Mouse (Mus musculus) gastrocnemius, adult 2 months (tissue): ENCODE data around the gene Gzmm. TPM values are rescaled to one million over a fixed set of nuclear protein-coding genes. Genes with fewer than 3 reads are reported as not detected.

Experiments used
- DNase-seq: peaks from one replicate; pipeline ENCODE4 v3.0.0; 2022
- H3K27ac ChIP-seq: fragments of 200-600 bp; 2 replicates; pipeline ENCODE4 v1.8.1; 2022; ENCODE audit warnings: mild to moderate bottlenecking
- H3K4me3 ChIP-seq: fragments of 200-600 bp; 2 replicates; pipeline ENCODE4 v1.8.1; 2022; ENCODE audit warnings: mild to moderate bottlenecking, moderate library complexity
- CTCF ChIP-seq: fragments of 200-600 bp; IDR thresholded peaks from 2 replicates; pipeline ENCODE4 v1.8.1; 2022; ENCODE audit warnings: antibody characterized with exemption, mild to moderate bottlenecking, moderate library complexity
- intact Hi-C: fragments of 180-260 bp; cut with DNase I; formaldehyde crosslinking; loops from one replicate; pipeline ENCODE4 v1.15.1; 2025
- total RNA-seq, 2 experiments: library from RNA; stranded (reverse); gene quantifications; 2 replicates each; pipeline ENCODE4 v1.2.3; 2021

Gzmm gene
- total RNA-seq, 2 experiments from 2014 or later, result 7.2 to 9.8 TPM

GRCm38 (mm10) chr10:79743650-79744365, 55.0 kb downstream of the Gzmm start:
- no peak for TF ChIP-seq CTCF
- no peak for DNase-seq
- intact Hi-C loops, result no loop called here
- Histone ChIP-seq H3K4me3 (no peak overlapping the region), H3K27ac (no peak overlapping the region)

Other genes with a start within 250 kb of the Gzmm start
- gene Vmn2r83, start 220.3 kb upstream of the Gzmm start, total RNA-seq, result not detected
- gene Plpp2, start 155.2 kb upstream of the Gzmm start, total RNA-seq, result under 1 TPM; 0.71 to 0.73 TPM
- gene Mier2, start 133.8 kb upstream of the Gzmm start, total RNA-seq, result 10 to 100 TPM; 15.8 to 18.9 TPM
- not detected for gene Theg, start 101.7 kb upstream of the Gzmm start, total RNA-seq
- under 1 TPM; 0.20 to 0.51 TPM for gene C2cd4c, start 75.0 kb upstream of the Gzmm start, total RNA-seq
- gene Shc2, start 51.1 kb upstream of the Gzmm start, total RNA-seq, result 1 to 10 TPM; 3.2 to 7.5 TPM
- gene Odf3l2, start 43.3 kb upstream of the Gzmm start, total RNA-seq, result 100 to 1,000 TPM in 1 of 2 experiments, 10 to 100 TPM in 1; 56.6 to 180 TPM
- gene Madcam1, start 24.5 kb upstream of the Gzmm start, total RNA-seq, result not detected
- gene Tpgs1, start 19.7 kb upstream of the Gzmm start, total RNA-seq, result 10 to 100 TPM; 18.4 to 19.2 TPM
- gene Cdc34, start 6.8 kb upstream of the Gzmm start, total RNA-seq, result 100 to 1,000 TPM; 366 to 415 TPM
- 100 to 1,000 TPM; 650 to 652 TPM for gene Bsg, start 15.5 kb downstream of the Gzmm start, total RNA-seq
- under 1 TPM; 0.47 to 0.84 TPM for gene Hcn2, start 27.6 kb downstream of the Gzmm start, total RNA-seq
- 10 to 100 TPM; 27.0 to 40.8 TPM for gene Polrmt, start 57.6 kb downstream of the Gzmm start, total RNA-seq
- not detected for gene Fgf22, start 66.1 kb downstream of the Gzmm start, total RNA-seq
- gene Rnf126, start 77.9 kb downstream of the Gzmm start, total RNA-seq, result 10 to 100 TPM; 46.1 to 53.6 TPM
- 1 to 10 TPM; 1.0 to 1.5 TPM for gene Fstl3, start 88.3 kb downstream of the Gzmm start, total RNA-seq
- gene Prss57, start 101.9 kb downstream of the Gzmm start, total RNA-seq, result not detected
- 10 to 100 TPM; 18.1 to 23.0 TPM for gene Palm, start 104.6 kb downstream of the Gzmm start, total RNA-seq
- not detected for gene Misp, start 132.0 kb downstream of the Gzmm start, total RNA-seq
- gene Ptbp1, start 165.4 kb downstream of the Gzmm start, total RNA-seq, result 10 to 100 TPM; 18.8 to 25.1 TPM
- not detected for gene Prtn3, start 185.5 kb downstream of the Gzmm start, total RNA-seq
- under 1 TPM in 1 of 2 experiments, not detected in 1; 0.17 TPM for gene Plppr3, start 185.6 kb downstream of the Gzmm start, total RNA-seq
- gene Elane, start 197.2 kb downstream of the Gzmm start, total RNA-seq, result not detected
- gene Cfd, start 201.8 kb downstream of the Gzmm start, total RNA-seq, result 10 to 100 TPM; 12.9 to 77.1 TPM
- gene Med16, start 219.9 kb downstream of the Gzmm start, total RNA-seq, result 10 to 100 TPM; 32.6 to 37.2 TPM
- not detected for gene Gm26602, start 221.8 kb downstream of the Gzmm start, total RNA-seq
- gene Kiss1r, start 228.0 kb downstream of the Gzmm start, total RNA-seq, result under 1 TPM; 0.17 to 0.23 TPM
- 100 to 1,000 TPM; 107 to 121 TPM for gene R3hdm4, start 232.2 kb downstream of the Gzmm start, total RNA-seq
- gene Arid3a, start 238.0 kb downstream of the Gzmm start, total RNA-seq, result 1 to 10 TPM; 1.8 to 2.1 TPM